Mouse (Mus musculus) adrenal gland, postnatal 4 days (tissue): ENCODE data around the gene Jph2. TPM values are rescaled to one million over a fixed set of nuclear protein-coding genes. Genes with fewer than 3 reads are reported as not detected.
"Not testable (repeated sequence)": the region's sequence is repeated elsewhere in the genome, so short reads cannot be mapped to it uniquely, and the experiment has no call there.

ENCODE experiments used
- DNase-seq, 2 experiments: peaks; one replicate each; pipeline ENCODE4 v3.0.0; 2021 to 2022; ENCODE audit warnings: low spot score in 2 of 2, mixed read lengths in 2 of 2
- total RNA-seq, 2 experiments: library from RNA; stranded (reverse); gene quantifications; 2 replicates each; pipeline ENCODE4 v1.2.3; 2021

Gene Jph2
- total RNA-seq, 2 experiments from 2014 or later, result 9.3 to 13.0 TPM

DNA sequence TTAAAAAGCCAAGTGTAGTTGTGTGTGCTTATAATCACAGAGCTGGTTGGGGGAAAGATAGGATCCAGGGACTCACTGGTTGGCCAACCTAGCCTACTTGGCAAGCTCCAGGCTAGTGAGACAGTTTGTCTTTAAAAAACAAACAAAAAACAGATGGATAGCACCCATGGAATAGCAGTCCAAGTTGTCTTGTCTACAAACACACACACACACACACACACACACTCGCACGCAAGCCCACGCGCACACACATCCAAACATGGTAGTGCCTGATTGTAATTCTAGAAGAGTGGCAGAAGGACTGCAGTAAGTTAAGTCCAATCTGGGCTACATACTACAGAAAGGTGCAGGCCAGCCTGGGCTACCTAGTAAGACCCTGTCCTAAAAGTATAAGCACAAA is 14.6 kb upstream of the Jph2 start:
- DNase-seq, result no peak

DNA sequence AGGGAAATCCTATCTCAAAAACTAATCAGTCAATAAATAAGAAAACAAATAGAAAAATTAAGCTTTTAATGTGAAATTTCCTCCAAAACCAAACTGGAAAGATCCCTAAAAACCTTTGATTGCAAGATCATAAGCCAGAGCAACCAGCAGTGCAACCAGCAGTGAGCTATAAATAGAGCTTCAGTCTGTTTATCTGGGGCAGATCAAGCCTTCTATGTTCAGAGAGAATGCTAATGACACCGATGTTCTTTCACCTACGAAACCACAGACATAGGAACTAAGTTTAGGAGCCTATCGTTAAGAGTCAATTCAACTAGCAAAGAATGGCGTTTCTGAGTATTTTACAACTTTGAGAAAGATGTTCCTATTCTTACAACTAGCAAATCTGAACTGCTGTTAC is 14.0 kb upstream of the Jph2 start:
- no peak for DNase-seq

DNA sequence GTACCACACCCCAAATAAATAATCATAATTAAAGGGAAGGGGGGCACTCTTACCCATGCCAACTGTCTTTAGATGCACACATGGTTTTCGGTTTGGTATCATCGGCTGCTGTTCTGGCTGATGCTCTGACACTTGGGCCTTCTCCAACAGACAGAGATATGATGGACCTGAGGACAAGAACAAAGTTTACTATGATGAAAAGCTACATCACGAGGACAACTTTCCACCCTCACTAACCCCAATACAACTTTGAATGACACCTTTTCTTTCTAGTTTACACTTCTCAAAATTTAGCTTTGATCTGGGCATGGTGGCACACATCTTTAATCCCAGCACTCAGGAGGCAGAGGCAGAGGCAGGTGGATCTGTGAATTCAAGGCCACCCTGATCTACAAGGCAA is 13.6 kb upstream of the Jph2 start:
- not testable (repeated sequence) for DNase-seq

DNA sequence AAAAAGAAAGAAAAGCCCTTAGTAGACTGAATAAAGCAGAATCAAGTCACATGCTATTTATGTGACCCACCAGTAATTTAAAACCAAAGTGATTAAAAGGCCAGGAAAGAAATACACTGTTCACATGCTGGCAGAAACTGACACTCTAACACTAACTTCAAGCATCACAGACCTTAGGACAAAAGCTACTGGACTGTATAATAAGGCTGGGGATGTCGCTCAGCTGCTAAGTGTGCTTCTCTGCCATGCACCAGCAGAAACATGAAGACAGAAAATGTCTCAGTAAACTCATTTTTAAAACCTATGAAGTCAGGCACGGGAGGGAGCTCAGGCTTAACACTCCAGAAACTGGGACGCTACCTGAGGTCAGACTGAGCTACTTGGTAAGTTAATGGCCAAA is 12.4 kb upstream of the Jph2 start:
- DNase-seq, result no peak

DNA sequence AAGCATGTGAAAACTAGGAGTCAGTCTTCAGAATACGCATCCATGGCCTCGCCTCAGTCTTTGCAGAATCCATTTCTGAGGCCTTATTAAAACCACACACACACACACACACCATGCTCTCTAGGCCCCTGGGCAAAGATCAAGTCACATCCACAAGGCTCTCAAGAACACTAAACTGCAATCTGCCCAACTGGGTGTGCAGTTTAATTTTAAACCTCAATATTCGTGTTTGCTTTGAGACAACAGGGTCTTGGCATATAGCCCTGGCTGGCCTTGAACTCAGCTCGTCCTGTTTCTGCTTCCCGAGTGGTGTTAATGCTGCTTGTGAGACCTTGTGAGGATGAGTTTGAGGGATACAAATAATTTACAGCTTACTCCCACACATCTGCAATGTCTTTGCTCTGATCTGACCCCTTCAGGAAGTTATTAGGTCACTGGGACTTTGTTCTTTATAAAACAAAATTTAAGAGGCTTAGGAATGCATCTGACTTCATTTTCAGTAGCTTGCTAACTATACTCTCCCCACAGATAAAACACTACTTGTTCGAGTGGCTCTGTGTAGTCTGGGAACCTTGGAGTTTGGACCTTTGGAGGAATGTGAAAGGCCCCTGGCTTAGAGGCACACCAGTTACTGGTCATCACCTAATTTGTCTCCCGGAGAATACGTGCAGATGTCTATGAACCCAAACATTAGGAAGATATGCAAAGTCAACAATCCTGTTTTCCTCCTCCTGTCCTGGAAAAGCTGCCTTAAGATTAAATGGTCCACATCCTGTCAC is 6.4 kb upstream of the Jph2 start:
- DNase-seq, result no peak

DNA sequence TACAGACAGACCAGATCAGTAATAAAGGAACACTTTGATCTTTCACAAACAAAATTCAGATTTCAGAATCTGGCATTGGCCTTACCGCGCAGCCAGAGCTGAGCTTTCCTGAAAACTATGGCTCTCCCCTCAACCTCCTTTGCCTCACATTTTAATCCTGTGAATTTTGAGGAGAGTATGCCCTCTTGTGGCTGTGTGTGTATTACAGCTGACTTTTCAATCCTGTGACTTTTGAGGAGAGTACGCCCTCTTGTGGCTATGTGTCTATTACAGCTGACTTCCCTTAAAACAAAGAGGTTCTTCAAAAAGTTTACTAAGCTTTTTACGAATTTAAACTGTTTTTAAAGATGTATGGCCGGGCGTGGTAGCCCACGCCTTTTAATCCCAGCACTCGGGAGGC is 3.4 kb upstream of the Jph2 start:
- DNase-seq, result peak; percentile 50 to 65

DNA sequence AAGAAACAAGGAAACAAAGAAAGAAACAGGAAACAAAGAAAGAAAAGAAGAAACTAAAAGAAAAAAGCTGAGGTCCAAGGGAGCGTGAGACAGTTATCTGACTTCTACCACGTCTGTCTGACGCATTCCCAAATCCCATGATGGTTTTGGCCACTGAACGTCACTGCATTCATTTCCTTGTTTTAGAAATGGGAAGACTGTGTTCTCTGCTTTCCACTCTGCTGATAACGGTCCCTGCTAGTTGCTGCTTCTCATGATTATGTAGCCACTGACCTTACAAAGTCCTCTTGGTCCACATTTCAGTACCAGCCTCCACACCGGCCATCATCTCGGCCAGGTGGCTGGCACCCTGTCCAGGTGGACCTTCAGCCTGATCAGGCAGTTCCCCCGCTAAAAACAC is 1.4 kb upstream of the Jph2 start:
- DNase-seq, result no peak

DNA sequence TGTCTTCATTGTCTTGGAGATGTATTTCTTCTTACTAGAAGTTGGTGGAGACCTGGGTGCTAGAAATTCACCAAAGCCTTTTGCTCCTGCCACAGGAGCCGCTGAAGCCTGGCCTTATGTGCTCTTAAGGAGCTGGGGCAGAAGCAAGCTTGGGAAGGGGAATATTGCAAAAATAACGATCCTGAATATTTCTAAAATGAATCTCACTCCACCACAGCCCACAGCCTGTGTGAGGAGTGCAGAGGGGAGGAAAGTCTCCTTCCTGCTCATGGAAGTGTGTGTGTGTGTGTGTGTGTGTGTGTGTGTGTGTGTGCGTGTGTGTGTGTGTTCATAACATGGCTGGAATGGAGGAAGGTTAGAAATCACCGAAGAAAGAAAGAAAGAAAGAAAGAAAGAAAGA is 977 bp upstream of the Jph2 start:
- no peak for DNase-seq

DNA sequence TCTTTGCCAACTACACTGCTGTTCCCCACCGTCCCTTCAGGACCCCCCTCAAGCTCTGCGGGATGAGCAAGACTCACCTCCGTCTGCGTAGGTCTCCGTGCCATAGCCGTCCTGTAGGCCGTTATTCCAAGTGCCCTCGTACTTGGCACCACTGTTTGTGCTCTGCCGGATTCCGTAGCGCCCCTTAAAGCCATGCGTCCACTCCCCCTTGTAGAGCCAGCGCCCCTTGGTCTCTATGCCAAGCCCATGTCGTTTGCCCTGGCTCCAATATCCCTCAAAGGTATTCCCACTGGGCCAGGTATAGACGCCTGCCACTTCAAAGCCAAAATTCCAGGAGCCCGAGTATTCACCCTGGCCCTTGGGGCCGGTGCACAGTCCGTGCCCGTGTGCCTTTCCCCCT is 722 bp downstream of the Jph2 start:
- no peak for DNase-seq

DNA sequence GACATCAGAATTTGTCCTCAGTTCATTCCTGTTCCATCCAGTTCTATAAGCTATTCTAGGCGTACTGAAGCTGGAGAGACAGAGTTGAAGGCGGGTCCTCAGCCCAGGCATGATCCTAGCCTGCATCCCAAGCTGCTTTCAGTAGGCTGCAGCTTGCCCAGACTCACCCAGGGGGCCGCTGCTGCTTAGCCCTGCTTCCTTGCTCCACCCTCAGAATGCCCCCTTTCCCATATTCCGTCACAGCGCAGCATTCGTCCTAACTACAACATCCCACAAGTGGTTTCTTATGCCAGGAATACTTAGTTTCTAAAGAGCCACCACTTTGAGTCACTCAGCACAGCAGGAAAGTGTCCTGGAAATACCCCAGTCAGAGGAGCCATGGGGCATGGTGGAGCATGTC is 2.8 kb downstream of the Jph2 start:
- no peak for DNase-seq

DNA sequence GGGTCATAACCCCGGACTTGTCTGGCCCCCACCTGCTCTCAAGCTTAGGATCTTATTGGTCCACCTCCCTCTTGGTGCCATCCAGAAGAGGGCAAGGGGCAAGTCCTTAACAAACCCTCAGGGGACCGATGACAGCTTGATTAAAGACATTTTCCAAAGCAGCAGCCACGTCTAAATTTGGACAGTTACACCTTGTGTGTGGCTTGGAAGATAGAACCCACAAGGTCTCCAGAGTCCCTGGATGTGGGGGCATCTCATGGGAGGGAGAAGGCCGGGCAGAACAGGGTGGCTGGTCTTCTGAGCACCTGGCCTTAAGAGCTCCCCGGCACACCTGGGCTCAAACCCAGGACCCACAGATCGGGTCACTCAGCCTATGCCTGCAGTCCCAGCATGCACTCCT is 3.8 kb downstream of the Jph2 start:
- no peak for DNase-seq

DNA sequence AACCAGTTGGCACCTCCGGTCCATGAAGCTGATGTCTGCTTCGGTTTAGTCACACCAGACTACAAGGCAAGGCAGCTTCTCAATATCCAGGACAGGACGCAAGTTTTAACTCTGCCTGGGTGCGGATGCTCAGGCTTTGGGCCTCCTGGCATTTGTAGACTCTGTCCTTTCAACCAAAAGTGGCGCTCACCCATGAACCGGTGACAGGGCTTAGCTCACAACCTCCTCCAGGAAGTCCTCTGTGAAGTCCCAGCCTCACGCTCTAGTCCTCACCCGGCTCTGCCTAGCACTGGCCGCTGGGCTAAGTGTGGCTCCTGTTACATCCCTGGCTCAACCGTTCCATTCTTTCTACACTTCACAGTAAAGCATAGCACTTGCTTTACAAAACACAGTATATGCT is 4.6 kb downstream of the Jph2 start:
- DNase-seq, result no peak

DNA sequence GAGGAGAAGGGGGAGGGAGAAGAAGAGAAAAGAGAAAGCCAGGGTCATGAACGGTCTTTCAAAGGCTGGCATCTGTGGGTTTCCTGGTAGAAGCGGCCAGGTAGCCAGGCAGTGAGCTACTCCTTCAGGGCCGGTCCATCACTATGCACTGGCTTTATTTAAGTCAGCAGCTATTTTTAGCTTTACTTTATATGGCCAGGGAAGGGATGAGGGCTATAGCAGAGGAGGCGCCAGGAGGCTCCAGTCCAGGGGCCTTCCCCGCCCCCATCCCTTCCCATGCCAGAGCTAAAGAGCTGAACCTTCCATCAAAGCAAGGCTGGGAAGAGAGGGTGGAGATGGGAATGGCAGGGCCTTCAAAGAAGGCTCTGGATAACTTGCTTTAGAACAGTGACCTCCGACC is 5.4 kb downstream of the Jph2 start:
- DNase-seq, result no peak

DNA sequence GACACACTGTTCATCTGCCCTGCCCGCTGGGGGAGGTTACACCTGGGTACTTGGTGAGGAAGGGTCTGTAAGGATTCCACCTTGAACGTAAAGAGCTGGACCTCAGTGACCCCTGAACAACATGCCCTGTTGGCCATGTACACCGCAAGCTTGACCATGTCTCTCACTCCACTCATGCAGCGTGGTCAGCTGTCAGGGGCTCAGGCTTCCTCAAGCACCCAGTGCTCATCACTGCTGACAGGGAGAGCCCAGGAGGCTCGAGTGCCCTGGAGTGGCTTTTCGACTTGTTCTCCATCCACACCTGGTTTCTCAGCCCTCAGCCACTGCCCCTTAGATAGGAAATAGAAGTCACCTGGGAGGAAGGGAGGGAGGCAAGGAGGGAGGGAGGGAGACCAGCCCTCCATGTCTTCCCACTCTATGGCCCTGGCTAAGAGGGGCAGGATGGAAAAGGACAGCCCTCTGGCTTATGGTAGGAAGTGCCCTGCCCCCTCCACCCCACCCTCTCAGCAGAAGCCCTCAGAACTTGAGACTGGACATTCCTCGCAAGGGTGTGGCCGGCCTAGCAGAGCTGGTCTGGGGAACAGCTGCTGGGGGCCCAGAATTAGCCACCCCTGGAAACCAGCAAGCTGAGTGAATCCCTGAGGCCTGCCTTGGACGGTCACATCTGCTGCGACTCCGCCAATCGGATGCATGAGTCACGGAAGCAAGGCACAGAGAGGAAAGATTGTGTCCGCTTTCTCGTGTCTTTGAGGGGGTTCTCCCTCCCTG is 11.2 kb downstream of the Jph2 start:
- no peak for DNase-seq

DNA sequence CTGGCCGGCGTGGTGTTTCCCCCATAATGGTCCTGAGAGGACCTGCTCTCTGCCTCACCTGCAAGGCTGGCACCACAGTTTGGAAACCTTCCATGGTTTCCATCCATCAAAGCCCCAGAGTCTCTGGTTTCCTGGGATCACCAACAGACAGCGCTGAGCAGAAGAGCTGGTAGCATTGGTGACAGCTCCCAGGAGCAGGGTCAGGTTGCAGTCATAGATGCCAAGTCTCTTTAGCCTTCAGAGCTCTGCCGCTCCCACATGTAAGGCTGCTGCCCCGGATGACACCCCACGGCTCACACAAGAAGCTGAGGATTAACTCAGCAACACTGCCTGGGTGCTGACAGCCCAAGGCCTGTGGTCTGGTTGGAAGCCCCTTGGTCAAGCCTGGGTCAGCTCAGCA is 12.7 kb downstream of the Jph2 start:
- DNase-seq, result no peak

DNA sequence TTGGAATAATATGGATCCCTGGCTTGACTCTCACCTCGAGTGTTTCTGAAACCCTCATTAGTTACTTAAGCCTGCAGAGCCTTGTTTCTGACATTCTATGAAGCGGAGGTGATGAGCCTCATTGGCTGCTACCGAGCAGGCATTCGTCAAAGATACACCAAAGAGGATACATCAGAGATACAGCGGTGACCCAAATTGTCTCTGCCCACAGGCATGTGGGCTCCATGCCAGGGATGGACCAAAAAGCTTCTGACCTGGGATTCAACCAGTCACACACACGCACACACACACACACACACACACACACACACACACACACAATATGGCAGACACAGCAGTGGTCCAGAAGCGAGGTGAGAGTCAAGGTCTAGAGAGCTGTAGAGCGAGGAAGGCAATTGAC is 16.5 kb downstream of the Jph2 start:
- no peak for DNase-seq

DNA sequence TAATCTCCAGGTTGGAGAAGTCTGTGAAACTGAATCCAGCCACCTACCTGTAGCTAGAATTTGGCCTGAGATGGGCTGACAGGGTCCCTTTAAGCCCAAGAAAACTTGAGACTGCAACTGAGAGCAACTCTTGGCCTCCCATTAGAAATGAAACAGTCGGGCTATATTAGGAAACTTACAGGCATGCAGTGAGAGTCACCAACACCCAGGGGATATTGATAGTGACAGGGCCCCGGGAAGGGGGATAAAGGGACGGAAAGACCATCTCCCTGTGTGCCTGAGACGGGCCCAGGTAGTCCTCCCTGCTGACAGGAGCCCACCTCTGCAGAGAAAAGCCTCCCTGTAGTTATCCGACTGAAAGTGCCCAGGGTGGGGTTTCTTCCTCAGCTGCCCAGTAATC is 18.4 kb downstream of the Jph2 start:
- DNase-seq, result no peak

DNA sequence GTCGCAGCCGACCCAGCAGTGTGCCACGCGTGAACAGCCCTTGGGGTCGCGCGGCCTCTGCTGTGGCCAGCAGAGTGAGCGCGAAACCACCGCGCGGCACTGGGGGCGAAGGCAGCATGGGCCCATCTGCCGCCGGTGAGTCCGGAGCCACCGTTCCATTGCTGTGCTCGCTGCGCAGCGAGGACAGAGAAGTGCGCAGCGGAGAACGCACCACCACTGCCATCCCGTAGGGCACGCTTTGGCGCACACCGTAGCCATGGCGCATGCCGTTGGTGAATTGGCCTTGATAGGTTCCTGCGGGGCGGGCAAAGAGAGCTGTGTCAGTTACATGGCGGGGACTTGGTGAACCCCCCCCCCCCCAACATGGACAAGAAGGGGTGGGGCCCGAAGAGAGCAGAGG is 21.7 kb downstream of the Jph2 start:
- no peak for DNase-seq

DNA sequence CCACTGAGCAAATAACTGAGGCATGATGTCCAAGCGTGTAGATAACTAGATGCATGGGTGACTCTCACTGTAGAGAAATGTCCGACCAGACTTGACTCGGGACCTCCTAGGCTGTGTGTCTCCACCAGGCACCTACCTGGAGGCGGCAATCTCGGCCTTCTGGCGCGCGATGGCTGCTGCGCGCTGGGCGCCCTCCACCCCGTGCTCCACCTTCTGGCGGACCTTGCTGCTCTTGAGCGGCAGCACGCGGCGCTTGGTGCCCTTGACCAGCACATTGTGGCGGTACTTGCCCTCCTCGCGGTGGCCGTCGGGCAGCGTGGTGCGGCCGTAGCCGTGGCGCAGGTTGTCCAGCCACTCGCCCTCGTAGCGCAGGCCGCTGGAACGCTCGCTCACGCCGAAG is 22.3 kb downstream of the Jph2 start:
- no peak for DNase-seq

DNA sequence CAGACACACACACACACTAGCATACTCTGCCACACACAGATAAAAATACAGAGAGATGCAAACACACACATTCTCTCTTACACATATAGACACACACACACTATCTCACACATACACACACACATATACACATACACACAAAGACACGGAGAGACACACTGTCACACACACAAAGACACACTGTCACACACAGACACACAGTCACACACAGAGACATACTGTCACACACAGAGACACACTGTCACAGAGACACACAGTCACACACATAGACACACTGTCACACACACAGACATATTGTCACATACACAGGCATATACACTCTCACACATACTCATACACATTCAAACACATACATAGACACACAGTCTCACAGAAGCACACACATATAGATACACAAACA is 25.2 kb downstream of the Jph2 start:
- no peak for DNase-seq

DNA sequence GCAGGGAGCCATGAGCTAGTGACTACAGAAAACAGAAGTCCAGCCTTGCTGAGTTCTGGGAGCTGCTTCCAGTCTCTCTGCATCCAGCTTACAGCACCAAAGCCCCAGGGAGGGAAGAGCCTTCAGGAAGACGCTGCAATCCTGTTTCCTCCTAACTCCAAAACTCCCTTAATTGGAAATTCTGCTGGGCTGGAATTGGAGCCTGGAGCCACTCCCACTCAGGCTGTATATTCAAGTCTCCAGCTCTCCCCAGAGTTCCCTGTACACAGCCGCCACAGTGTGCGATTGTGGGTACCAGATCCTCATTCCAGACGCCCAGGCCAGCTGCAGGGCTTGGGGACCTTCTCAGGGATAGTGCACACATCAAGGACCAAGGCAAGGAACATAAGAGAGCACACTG is 27.6 kb downstream of the Jph2 start:
- no peak for DNase-seq

DNA sequence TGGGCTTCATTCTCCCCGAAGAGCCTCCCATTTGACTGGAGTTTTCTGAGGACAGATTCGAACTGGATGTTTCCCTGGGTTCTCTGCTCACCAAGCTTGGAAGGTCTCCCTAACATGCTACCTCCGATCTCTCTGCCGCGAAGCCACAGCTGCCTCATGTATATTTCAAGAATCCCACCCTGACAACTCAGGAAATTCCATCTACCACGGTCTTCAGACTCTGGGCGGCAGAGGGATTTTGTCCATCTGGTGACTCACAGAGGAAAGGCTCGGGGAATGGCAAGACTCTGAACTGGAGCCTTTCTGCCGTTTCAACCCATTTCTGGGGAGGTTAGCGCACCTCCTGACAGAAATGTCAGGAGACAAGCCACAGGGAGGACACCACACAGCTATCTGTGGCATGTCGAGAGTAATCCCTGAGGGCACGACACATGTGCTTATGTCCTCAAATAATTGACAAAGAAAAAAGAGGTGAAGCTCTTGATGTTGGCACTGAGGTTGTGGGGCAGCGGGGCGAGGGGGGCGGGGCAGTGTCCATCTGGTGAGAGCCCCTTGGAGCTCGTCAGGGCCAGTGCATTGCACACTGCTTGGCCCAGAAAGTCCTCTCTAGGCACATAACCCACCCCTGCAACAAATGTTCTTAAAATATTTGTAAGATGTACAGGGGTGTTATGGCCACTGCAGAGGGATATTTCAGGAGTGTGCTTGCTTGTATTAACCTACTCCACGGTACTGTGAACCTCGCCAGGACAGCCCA is 32.8 kb downstream of the Jph2 start:
- DNase-seq, result no peak
